Mouse (Mus musculus) kidney, embryonic 15.5 days (tissue): ENCODE measurements at regions not wholly inside any gene's neighbourhood (a gene's known extent, or its start where the extent isn't known, plus 50 kb on each side); places are given as distances from the start of the nearest gene placed in this dataset.
A peak's percentile ranks its signal among the peaks of the same experiment; 100 is the strongest.

ENCODE experiments used
- ATAC-seq: fragments of 200-750 bp; cut with Nextera tagmentation; replicated peaks from 2 replicates; pipeline ENCODE4 v1.8.0; 2017; ENCODE audit warnings: moderate TSS enrichment; ENCODE audit not compliant: low FRiP score
- H3K27ac ChIP-seq: fragments of 300-500 bp; sonication (generic); 2 replicates; pipeline ENCODE4 v1.5.1; 2015; ENCODE audit warnings: mild to moderate bottlenecking, inconsistent platforms
- H3K27me3 ChIP-seq: fragments of 300-500 bp; sonication (generic); 2 replicates; pipeline ENCODE4 v1.6.1; 2015; ENCODE audit warnings: inconsistent platforms
- H3K36me3 ChIP-seq: fragments of 300-500 bp; sonication (generic); 2 replicates; pipeline ENCODE4 v1.6.1; 2015; ENCODE audit warnings: inconsistent platforms
- H3K4me1 ChIP-seq: fragments of 300-500 bp; sonication (generic); 2 replicates; pipeline ENCODE4 v1.6.1; 2015; ENCODE audit warnings: inconsistent platforms
- H3K4me2 ChIP-seq: fragments of 300-500 bp; sonication (generic); 2 replicates; pipeline ENCODE4 v1.6.1; 2015; ENCODE audit warnings: moderate library complexity, mild to moderate bottlenecking, inconsistent platforms
- H3K4me3 ChIP-seq: fragments of 300-500 bp; sonication (generic); replicated peaks from 2 replicates; pipeline ENCODE4 v1.5.1; 2015; ENCODE audit warnings: mild to moderate bottlenecking, inconsistent platforms
- H3K9ac ChIP-seq: fragments of 300-500 bp; sonication (generic); 2 replicates; pipeline ENCODE4 v1.6.1; 2015; ENCODE audit warnings: mild to moderate bottlenecking, inconsistent platforms
- H3K9me3 ChIP-seq: fragments of 300-500 bp; sonication (generic); replicated peaks from 2 replicates; pipeline ENCODE4 v1.6.1; 2016; ENCODE audit warnings: inconsistent platforms
- WGBS: fragments of 180-500 bp; shearing (Covaris S2); methylation state at CpG from one replicate; pipeline ENCODE4 v1.1.7; 2015; ENCODE audit warnings: mixed read lengths; 5-methylcytosine and 5-hydroxymethylcytosine counted together

- no peaks in the 10 kb centered on the region for H3K36me3 ChIP-seq
- no peak overlapping the region for H3K4me2 ChIP-seq
- 86% methylated on average over 3 of the region's 3 CpGs for WGBS
- no peak for ATAC-seq
- H3K27ac ChIP-seq, result no peak overlapping the region
- H3K27me3 ChIP-seq, result no peaks in the 10 kb centered on the region
- H3K9me3 ChIP-seq, result no peaks in the 10 kb centered on the region; the same call in 1 of the 2 replicates
- H3K9ac ChIP-seq, result no peak overlapping the region
- 0 out of 2 replicates have a peak, but pooled peaks cover 9% of the 10 kb centered on the region for H3K4me1 ChIP-seq
- H3K4me3 ChIP-seq, result no peak overlapping the region
Observed at GRCm38 (mm10) chr1:73680829-73681228, 443.4 kb downstream of the Tns1 start.

DNA sequence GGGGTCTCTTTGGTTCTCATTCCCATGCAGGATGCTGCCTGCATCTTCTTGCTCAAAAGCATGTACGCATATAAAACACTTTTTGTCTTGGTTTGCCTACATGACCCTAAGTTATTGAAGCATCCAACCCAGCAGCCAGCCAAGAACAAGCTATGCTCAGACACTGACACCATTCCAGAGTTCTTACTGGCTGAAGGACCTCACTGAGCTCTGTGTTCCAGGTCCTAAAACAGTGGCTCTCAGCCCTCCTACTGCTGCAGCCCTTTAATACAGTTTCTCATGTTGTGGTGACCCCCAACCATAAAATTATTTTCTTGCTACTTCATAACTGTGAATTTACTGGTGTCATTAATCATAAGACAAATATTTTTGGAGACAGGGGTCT is 450.4 kb downstream of the Tns1 start:
- Histone ChIP-seq H3K36me3 (no peaks in the 10 kb centered on the region), H3K27me3 (no peaks in the 10 kb centered on the region), H3K4me1 (no peaks in the 10 kb centered on the region), H3K9ac (no peak overlapping the region), H3K4me2 (no peak overlapping the region), H3K4me3 (no peak overlapping the region), H3K9me3 (no peaks in the 10 kb centered on the region; the same call in 1 of the 2 replicates), H3K27ac (no peak overlapping the region)
- no peak for ATAC-seq
- WGBS, result 93% methylated on average over 1 of the region's 1 CpGs

DNA sequence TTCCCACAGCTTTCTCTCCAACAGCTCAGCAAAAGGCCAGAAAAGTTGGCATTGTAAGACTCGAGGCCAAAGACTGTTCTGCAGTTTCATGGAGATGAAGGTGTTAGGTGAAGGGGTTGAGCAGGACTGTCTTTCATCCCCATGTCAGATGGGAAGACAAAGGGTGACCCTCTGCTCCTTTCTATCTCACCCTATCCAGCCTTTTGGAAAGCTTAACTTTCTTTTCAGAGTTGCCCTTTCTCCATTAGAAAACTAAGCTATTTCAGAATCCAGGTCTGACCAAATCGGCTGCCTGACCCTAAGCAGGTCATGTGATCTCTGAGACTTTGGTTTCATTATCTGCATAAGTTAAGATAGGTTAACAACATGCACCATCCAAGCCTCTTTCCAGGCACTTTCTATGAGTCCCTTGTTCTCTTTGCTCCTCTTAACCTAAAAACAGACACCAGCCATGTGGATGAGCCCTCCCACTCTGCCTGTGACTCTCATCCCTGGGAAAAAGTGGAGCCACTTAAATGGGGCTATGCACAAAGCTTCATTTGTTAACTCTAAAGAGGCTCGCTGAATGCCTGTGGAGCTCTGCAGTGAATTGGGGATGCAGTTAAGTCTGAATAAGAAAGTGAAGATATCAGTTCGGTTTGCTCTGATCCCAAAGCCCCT is 450.9 kb downstream of the Tns1 start:
- H3K9me3 ChIP-seq, result no peaks in the 10 kb centered on the region; the same call in 1 of the 2 replicates
- no peak overlapping the region for H3K4me3 ChIP-seq
- no peaks in the 10 kb centered on the region for H3K27me3 ChIP-seq
- 51% methylated on average over 4 of the region's 4 CpGs for WGBS
- no peaks in the 10 kb centered on the region for H3K36me3 ChIP-seq
- no peak overlapping the region for H3K9ac ChIP-seq
- no peak overlapping the region for H3K4me2 ChIP-seq
- H3K27ac ChIP-seq, result no peak overlapping the region
- ATAC-seq, result no peak
- no peaks in the 10 kb centered on the region for H3K4me1 ChIP-seq

- WGBS, result 76% methylated on average over 4 of the region's 4 CpGs
- no peak for ATAC-seq
- Histone ChIP-seq H3K27ac (no peak overlapping the region), H3K4me2 (no peak overlapping the region), H3K4me1 (no peaks in the 10 kb centered on the region), H3K36me3 (no peaks in the 10 kb centered on the region), H3K27me3 (no peaks in the 10 kb centered on the region), H3K4me3 (no peak overlapping the region), H3K9ac (no peak overlapping the region), H3K9me3 (no peaks in the 10 kb centered on the region; the same call in 1 of the 2 replicates)
Observed at GRCm38 (mm10) chr1:73672239-73672638, 452.0 kb downstream of the Tns1 start.

DNA sequence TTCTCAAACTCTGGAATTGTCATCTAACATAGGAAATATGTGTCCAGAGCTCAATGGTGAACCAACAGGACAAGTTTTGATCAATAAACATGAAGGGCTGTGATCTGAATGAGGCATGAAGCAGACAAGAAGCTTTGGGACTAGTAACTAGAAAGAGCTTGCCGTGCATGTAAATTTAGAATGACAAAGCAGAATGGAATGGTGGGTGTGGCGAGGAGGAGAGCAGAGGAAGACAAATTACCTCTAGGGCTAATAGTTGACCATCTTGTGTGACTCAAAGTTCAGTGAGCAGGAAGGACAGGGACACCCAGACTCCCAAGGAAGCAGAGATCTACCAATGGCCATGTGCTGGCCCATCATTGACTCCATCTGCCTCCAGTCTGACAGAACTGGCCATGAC is 455.6 kb downstream of the Tns1 start:
- ATAC-seq, result no peak
- Histone ChIP-seq H3K4me2 (no peak overlapping the region), H3K27ac (no peak overlapping the region), H3K9me3 (no peaks in the 10 kb centered on the region), H3K36me3 (no peaks in the 10 kb centered on the region), H3K4me3 (no peak overlapping the region), H3K27me3 (no peaks in the 10 kb centered on the region), H3K4me1 (no peaks in the 10 kb centered on the region), H3K9ac (no peak overlapping the region)
- 55% methylated on average over 2 of the region's 2 CpGs for WGBS

- H3K4me1 ChIP-seq, result no peaks in the 10 kb centered on the region
- no peaks in the 10 kb centered on the region for H3K36me3 ChIP-seq
- 55% methylated on average over 1 of the region's 1 CpGs for WGBS
- no peaks in the 10 kb centered on the region for H3K27me3 ChIP-seq
- H3K9ac ChIP-seq, result no peak overlapping the region
- H3K4me3 ChIP-seq, result no peak overlapping the region
- H3K27ac ChIP-seq, result no peak overlapping the region
- H3K4me2 ChIP-seq, result no peak overlapping the region
- no peak for ATAC-seq
- H3K9me3 ChIP-seq, result no peaks in the 10 kb centered on the region
Observed at GRCm38 (mm10) chr1:73663546-73663945, 460.7 kb downstream of the Tns1 start.

- ATAC-seq, result no peak
Observed at GRCm38 (mm10) chr1:73645011-73645410, 479.2 kb downstream of the Tns1 start.

DNA sequence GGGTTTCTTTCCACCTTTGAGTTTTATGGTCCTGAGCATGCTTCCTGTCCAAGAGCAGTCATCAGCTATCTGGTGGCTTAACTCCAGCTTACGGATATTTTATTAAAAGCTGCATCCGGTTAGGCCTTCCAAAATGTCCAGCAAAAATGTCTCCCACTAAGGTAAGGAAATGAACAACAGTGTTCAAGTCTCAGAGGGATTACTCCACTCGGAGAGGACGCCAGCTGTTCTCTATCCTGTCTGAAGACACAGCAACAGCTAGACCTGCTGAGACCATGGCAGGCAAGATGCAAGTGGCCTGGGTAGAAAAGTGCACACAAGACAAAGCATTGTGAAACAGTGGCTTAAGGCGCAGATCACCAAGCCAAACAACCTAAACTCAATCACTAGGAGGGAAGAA is 479.9 kb downstream of the Tns1 start:
- ATAC-seq, result 0 out of 2 replicates have a peak, but pooled peaks have one; percentile 55
- WGBS, result 49% methylated on average over 5 of the region's 5 CpGs
- Histone ChIP-seq H3K36me3 (no peaks in the 10 kb centered on the region), H3K9me3 (no peaks in the 10 kb centered on the region), H3K27ac (peak overlapping the region; percentile 70), H3K27me3 (no peaks in the 10 kb centered on the region), H3K4me3 (no peak overlapping the region), H3K4me1 (peaks cover 28% of the 10 kb centered on the region), H3K9ac (no peak overlapping the region), H3K4me2 (no peak overlapping the region)

More at GRCm38 (mm10) chr1:73645011-73645410, 479.2 kb downstream of the Tns1 start:
- Histone ChIP-seq H3K36me3 (no peaks in the 10 kb centered on the region), H3K9me3 (no peaks in the 10 kb centered on the region), H3K4me3 (no peak overlapping the region), H3K4me2 (no peak overlapping the region), H3K9ac (no peak overlapping the region), H3K4me1 (peaks cover 26% of the 10 kb centered on the region), H3K27ac (peak overlapping the region; percentile 70; the same call in 1 of the 2 replicates), H3K27me3 (no peaks in the 10 kb centered on the region)
- WGBS, result 68% methylated on average over 3 of the region's 3 CpGs

DNA sequence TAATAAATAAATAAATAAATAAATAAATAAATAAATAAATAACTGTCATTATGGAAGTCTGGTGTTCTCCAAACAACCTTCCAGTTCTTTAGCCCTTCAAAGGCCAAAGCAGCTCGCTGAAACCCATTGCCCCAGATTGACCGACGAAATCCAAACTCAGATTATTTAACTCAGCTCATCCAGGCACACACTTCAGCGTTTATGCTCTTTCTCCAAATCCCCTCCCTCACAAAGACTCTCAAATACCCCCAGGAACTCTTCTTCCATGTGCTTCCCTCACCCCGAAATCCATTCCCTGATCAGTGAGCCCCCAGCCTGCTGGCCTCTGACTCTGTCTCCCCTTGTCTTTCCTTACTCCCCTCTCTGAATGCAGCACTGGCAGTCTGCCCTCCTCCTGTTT is 480.8 kb downstream of the Tns1 start:
- Histone ChIP-seq H3K4me3 (no peak overlapping the region), H3K36me3 (no peaks in the 10 kb centered on the region), H3K9me3 (no peaks in the 10 kb centered on the region), H3K4me1 (peaks cover 28% of the 10 kb centered on the region), H3K9ac (no peak overlapping the region), H3K27me3 (no peaks in the 10 kb centered on the region), H3K27ac (peak overlapping the region; percentile 70), H3K4me2 (no peak overlapping the region)
- ATAC-seq, result no peak
- 70% methylated on average over 5 of the region's 5 CpGs for WGBS

DNA sequence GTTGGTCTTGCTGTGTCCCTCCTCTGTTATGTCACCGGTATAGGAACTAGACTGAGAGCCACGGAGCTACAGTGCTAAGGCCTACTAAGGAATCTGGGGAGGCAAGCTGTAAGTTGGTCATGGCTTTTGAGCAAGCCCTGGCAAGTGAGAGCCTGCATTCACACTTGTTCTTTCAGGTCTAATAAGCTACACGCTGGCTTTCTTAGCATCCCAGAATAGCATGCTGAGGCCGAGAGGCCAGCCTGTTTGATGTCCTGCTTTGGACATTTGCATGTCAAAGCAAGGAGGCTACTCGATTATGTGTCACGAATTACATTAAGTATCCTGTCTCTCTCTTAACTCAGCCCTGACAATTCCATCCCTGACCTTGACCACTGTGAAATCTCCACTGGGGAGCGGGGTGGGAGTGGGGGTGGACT is 481.5 kb downstream of the Tns1 start:
- H3K27me3 ChIP-seq, result no peaks in the 10 kb centered on the region
- H3K4me3 ChIP-seq, result no peak overlapping the region
- no peak overlapping the region for H3K27ac ChIP-seq
- H3K9me3 ChIP-seq, result no peaks in the 10 kb centered on the region
- WGBS, result 41% methylated on average over 7 of the region's 7 CpGs
- peaks cover 28% of the 10 kb centered on the region for H3K4me1 ChIP-seq
- H3K4me2 ChIP-seq, result no peak overlapping the region
- H3K9ac ChIP-seq, result no peak overlapping the region
- H3K36me3 ChIP-seq, result no peaks in the 10 kb centered on the region
- no peak for ATAC-seq

GRCm38 (mm10) chr1:73641456-73641855 is 482.8 kb downstream of the Tns1 start:
- Histone ChIP-seq H3K9me3 (no peaks in the 10 kb centered on the region), H3K36me3 (no peaks in the 10 kb centered on the region), H3K4me1 (peaks cover 28% of the 10 kb centered on the region), H3K27ac (peak overlapping the region; percentile 86), H3K4me3 (no peak overlapping the region), H3K4me2 (peak overlapping the region; percentile 29; the same call in 1 of the 2 replicates), H3K27me3 (no peaks in the 10 kb centered on the region), H3K9ac (no peak overlapping the region)
- ATAC-seq, result no peak
- 77% methylated on average over 8 of the region's 8 CpGs for WGBS

- 22% methylated on average over 12 of the region's 12 CpGs for WGBS
- Histone ChIP-seq H3K9ac (no peak overlapping the region), H3K36me3 (no peaks in the 10 kb centered on the region), H3K4me2 (peak overlapping the region; percentile 29), H3K9me3 (no peaks in the 10 kb centered on the region), H3K4me3 (no peak overlapping the region), H3K4me1 (peaks cover 28% of the 10 kb centered on the region), H3K27ac (peak overlapping the region; percentile 86), H3K27me3 (no peaks in the 10 kb centered on the region)
- ATAC-seq, result peak; percentile 82
Observed at GRCm38 (mm10) chr1:73640726-73641451, 483.4 kb downstream of the Tns1 start.
